Mouse (Mus musculus): Measurements from ENCODE around the gene Nrxn2. TPM values are rescaled to one million over a fixed set of nuclear protein-coding genes. Genes with fewer than 3 reads are reported as not detected.

Gene Nrxn2
- polyA plus RNA-seq, 1 experiment: 2.9 TPM

- Histone ChIP-seq H3K4me3 (ENCODE audit: low read depth, low read length) (no peak overlapping the region), H3K27me3 (ENCODE audit: control insufficient read depth, insufficient read depth, low read length) (no peaks in the 10 kb centered on the region), H3K4me1 (ENCODE audit: control insufficient read depth, insufficient read depth, insufficient read length, low read length) (no peaks in the 10 kb centered on the region), H3K27ac (ENCODE audit: insufficient read depth, low read depth, low read length) (no peak overlapping the region), H3K36me3 (ENCODE audit: control insufficient read depth, insufficient read depth, low read length) (no peaks in the 10 kb centered on the region)
- WGBS: 58% methylated on average over 5 of the region's 5 CpGs
- TF ChIP-seq CTCF (IDR thresholded peaks at IDR 0.05; ENCODE audit: extremely low read depth, insufficient read length, insufficient replicate concordance, low read depth, low read length) (no peak), POLR2A (IDR thresholded peaks at IDR 0.05; ENCODE audit: low read depth, low read length) (no peak)
Observed at GRCm38 (mm10) chr19:6569561-6569960, 151.0 kb downstream of the Nrxn2 start.

GRCm38 (mm10) chr19:6571476-6571875, 152.9 kb downstream of the Nrxn2 start:
- no peaks in the 10 kb centered on the region for H3K36me3 ChIP-seq (ENCODE audit: control insufficient read depth, insufficient read depth, low read length)
- H3K4me1 ChIP-seq (ENCODE audit: control insufficient read depth, insufficient read depth, insufficient read length, low read length): no peaks in the 10 kb centered on the region
- TF ChIP-seq CTCF (IDR thresholded peaks at IDR 0.05; ENCODE audit: extremely low read depth, insufficient read length, insufficient replicate concordance, low read depth, low read length): no peak
- no peak for TF ChIP-seq POLR2A (IDR thresholded peaks at IDR 0.05; ENCODE audit: low read depth, low read length)
- H3K27me3 ChIP-seq (ENCODE audit: control insufficient read depth, insufficient read depth, low read length): no peaks in the 10 kb centered on the region
- no peak overlapping the region for H3K4me3 ChIP-seq (ENCODE audit: low read depth, low read length)
- H3K27ac ChIP-seq (ENCODE audit: insufficient read depth, low read depth, low read length): no peak overlapping the region
- 76% methylated on average over 5 of the region's 5 CpGs for WGBS

- 32% methylated on average over 4 of the region's 4 CpGs for WGBS
- Histone ChIP-seq H3K4me1 (ENCODE audit: control insufficient read depth, insufficient read depth, insufficient read length, low read length) (no peaks in the 10 kb centered on the region), H3K27ac (ENCODE audit: insufficient read depth, low read depth, low read length) (no peak overlapping the region), H3K27me3 (ENCODE audit: control insufficient read depth, insufficient read depth, low read length) (no peaks in the 10 kb centered on the region), H3K36me3 (ENCODE audit: control insufficient read depth, insufficient read depth, low read length) (no peaks in the 10 kb centered on the region), H3K4me3 (ENCODE audit: low read depth, low read length) (no peak overlapping the region)
- TF ChIP-seq POLR2A (IDR thresholded peaks at IDR 0.05; ENCODE audit: low read depth, low read length) (no peak), CTCF (IDR thresholded peaks at IDR 0.05; ENCODE audit: extremely low read depth, insufficient read length, insufficient replicate concordance, low read depth, low read length) (no peak)
Observed at GRCm38 (mm10) chr19:6572001-6572400, 153.5 kb downstream of the Nrxn2 start.

Other genes with a start within 250 kb of the Nrxn2 start
- gene Majin, start 234.3 kb upstream of the Nrxn2 start, polyA plus RNA-seq (2012; rRNA removed): 0.17 and 1.7 TPM in 2 replicates
- gene Gpha2, start 192.4 kb upstream of the Nrxn2 start, polyA plus RNA-seq (2012; rRNA removed): 0.74 TPM in 1 of 2 replicates, not detected in the other
- gene Ppp2r5b, start 182.9 kb upstream of the Nrxn2 start, polyA plus RNA-seq (2012; rRNA removed): 64.2 and 112 TPM in 2 replicates
- gene Atg2a, start 177.1 kb upstream of the Nrxn2 start, polyA plus RNA-seq (2012; rRNA removed): 37.0 and 68.8 TPM in 2 replicates
- gene Ehd1, start 142.0 kb upstream of the Nrxn2 start, polyA plus RNA-seq (2012; rRNA removed): 315 and 714 TPM in 2 replicates
- gene Cdc42bpg, start 112.3 kb upstream of the Nrxn2 start, polyA plus RNA-seq (2012; rRNA removed): 26.0 and 53.2 TPM in 2 replicates
- gene Men1, start 83.8 kb upstream of the Nrxn2 start, polyA plus RNA-seq (2012; rRNA removed): 23.6 and 38.5 TPM in 2 replicates
- gene Map4k2, start 77.6 kb upstream of the Nrxn2 start, polyA plus RNA-seq (2012; rRNA removed): 41.0 and 77.3 TPM in 2 replicates
- gene Sf1, start 55.0 kb upstream of the Nrxn2 start, polyA plus RNA-seq (2012; rRNA removed): 99.0 and 171 TPM in 2 replicates
- 3.2 and 5.0 TPM in 2 replicates for gene Pygm, start 34.3 kb upstream of the Nrxn2 start, polyA plus RNA-seq (2012; rRNA removed)
- 38.3 and 40.9 TPM in 2 replicates for gene Rasgrp2, start 19.4 kb upstream of the Nrxn2 start, polyA plus RNA-seq (2012; rRNA removed)
- not detected in 2 replicates for gene Slc22a12, start 124.3 kb downstream of the Nrxn2 start, polyA plus RNA-seq (2012; rRNA removed)

Data from small intestine, adult 2 months (tissue).